Comparison of ENCODE assay signal across 8 mouse cellular contexts in the genomic region with DNA sequence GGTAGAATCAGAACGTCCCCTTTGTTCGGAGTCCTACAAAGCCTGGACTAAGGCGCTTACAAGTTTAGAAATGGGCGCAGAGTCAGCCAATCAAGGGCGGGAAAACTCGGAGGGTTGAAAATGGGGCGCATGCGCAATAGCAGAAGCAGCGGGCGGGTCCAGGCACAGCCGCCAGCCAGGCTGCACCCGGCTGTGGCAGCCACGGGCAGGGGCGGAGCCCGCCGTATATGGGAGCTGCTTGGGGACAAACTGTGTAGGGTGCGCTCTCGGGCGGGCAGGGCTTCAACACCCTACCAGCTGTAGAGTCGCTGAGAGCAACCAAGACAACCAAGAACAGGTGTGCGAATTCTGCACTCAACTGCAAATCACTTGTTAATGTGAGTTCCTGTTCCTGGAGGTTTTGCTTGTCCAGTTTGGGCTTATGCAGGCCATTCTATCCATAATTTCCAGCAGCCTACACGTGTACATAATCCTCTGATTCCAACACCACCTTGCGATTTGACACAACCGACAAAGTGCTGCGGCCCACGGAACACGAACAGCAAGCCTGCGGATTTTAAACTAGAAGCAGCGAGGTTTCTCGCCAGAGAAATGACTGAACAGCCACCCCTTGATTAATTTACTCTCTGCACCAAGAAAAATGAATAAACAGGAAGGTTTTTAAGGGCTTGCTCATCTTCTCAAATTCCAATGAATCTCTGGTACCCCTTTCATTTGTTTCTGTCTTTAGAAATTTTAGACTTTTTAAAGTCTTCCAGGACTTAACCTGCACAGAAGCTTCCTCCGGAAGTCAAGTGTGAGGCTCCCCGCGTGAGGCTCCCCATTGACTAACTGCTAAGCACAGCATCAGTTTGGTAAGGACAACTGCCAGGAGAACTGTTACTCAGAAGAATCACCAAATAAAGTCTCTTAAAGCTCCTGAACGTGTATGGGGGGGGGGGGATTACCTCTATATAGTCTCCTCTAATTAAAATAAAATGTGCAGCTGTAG. TPM values are rescaled to one million over a fixed set of nuclear protein-coding genes. Genes with fewer than 3 reads are reported as not detected.
DNase-seq lines count a peak whose midpoint lies in the region; ATAC-seq and TF ChIP-seq lines count a peak whose summit lies in the region.

No protein-coding gene starts in this region.

- H3K27me3 ChIP-seq in forebrain, embryonic 10.5 days (ENCODE audit: poor library complexity, severe bottlenecking) = peaks cover 5% of the 10 kb centered on the region; the same call in 1 of the 2 replicates
- no peaks in the 10 kb centered on the region for H3K27me3 ChIP-seq in heart, embryonic 15.5 days
- no peaks in the 10 kb centered on the region for H3K27me3 ChIP-seq in liver, embryonic 14.5 days (ENCODE audit: control insufficient read depth, insufficient read depth, low read length)
- no peaks in the 10 kb centered on the region for H3K27me3 ChIP-seq in neural tube, embryonic 11.5 days (ENCODE audit: control insufficient read depth, insufficient read depth, low read length)
- no peaks in the 10 kb centered on the region for H3K27me3 ChIP-seq in stomach, postnatal 0 days (ENCODE audit: control insufficient read depth, insufficient read depth, low read length)

- H3K4me1 ChIP-seq in forebrain, embryonic 10.5 days = peaks cover 33% of the 10 kb centered on the region
- H3K4me1 ChIP-seq in heart, embryonic 15.5 days (replicated peaks) = peaks cover 6% of the 10 kb centered on the region
- H3K4me1 ChIP-seq in liver, embryonic 14.5 days (replicated peaks; ENCODE audit: control insufficient read depth in 2 of 2, insufficient read depth in 2 of 2, low read length in 1 of 2) = peaks cover 10 to 21% of the 10 kb centered on the region in 2 experiments
- no peaks in the 10 kb centered on the region for H3K4me1 ChIP-seq in neural tube, embryonic 11.5 days (ENCODE audit: control insufficient read depth, insufficient read depth, low read length)
- H3K4me1 ChIP-seq in stomach, postnatal 0 days (replicated peaks; ENCODE audit: control insufficient read depth, insufficient read depth) = peaks cover 4% of the 10 kb centered on the region; the same call in 1 of the 2 replicates

- no peak for TF ChIP-seq EP300 in liver, embryonic 14.5 days (IDR thresholded peaks at IDR 0.05; ENCODE audit: low read depth)
- TF ChIP-seq EP300 in stomach, postnatal 0 days (optimal IDR thresholded peaks at IDR 0.05) = no peak

- peak overlapping the region; percentile 82 for H3K27ac ChIP-seq in forebrain, embryonic 10.5 days
- H3K27ac ChIP-seq in heart, embryonic 15.5 days = peak overlapping the region; percentile 77
- H3K27ac ChIP-seq in liver, embryonic 14.5 days = peak overlapping the region; percentile 4; the same call in 1 of the 2 replicates
- H3K27ac ChIP-seq in neural tube, embryonic 11.5 days (ENCODE audit: low read depth, low read length) = 0 out of 2 replicates have a peak overlapping the region, but pooled peaks have one; percentile 35
- peak overlapping the region; percentile 78 for H3K27ac ChIP-seq in stomach, postnatal 0 days (replicated peaks)

- H3K4me3 ChIP-seq in forebrain, embryonic 10.5 days = peak overlapping the region; percentile 51
- peak overlapping the region; percentile 46 for H3K4me3 ChIP-seq in heart, embryonic 15.5 days
- peak overlapping the region; percentile 40 to 47 for H3K4me3 ChIP-seq in liver, embryonic 14.5 days (ENCODE audit: insufficient read depth in 1 of 2, low read depth in 2 of 2, low read length in 2 of 2)
- peak overlapping the region; percentile 30 for H3K4me3 ChIP-seq in neural tube, embryonic 11.5 days (ENCODE audit: low read depth, low read length)
- peak overlapping the region; percentile 42 for H3K4me3 ChIP-seq in stomach, postnatal 0 days (ENCODE audit: low read depth, low read length)

- no peaks in the 10 kb centered on the region for H3K9me3 ChIP-seq in forebrain, embryonic 10.5 days
- no peaks in the 10 kb centered on the region for H3K9me3 ChIP-seq in heart, embryonic 15.5 days (replicated peaks)
- no peaks in the 10 kb centered on the region for H3K9me3 ChIP-seq in liver, embryonic 14.5 days (ENCODE audit: control insufficient read depth, low read length)
- no peaks in the 10 kb centered on the region for H3K9me3 ChIP-seq in neural tube, embryonic 11.5 days (ENCODE audit: control insufficient read depth, low read length)
- H3K9me3 ChIP-seq in stomach, postnatal 0 days (ENCODE audit: control insufficient read depth, low read length) = no peaks in the 10 kb centered on the region

- 0 out of 2 replicates have a peak, but pooled peaks have one; percentile 4 for TF ChIP-seq CTCF in liver, embryonic 14.5 days (IDR thresholded peaks at IDR 0.05; ENCODE audit: low read depth)
- TF ChIP-seq CTCF in stomach, postnatal 0 days (IDR thresholded peaks at IDR 0.05; ENCODE audit: low read depth) = peak; percentile 18; the same call in 1 of the 2 replicates

- peak; percentile 84 for DNase-seq in c-Kit-positive CD71-negative TER-119-negative erythroid progenitor cells, embryonic 14.5 days (ENCODE audit: low read depth)
- DNase-seq in forebrain, embryonic 10.5 days (ENCODE audit: extremely low spot score, low spot score) = peak; percentile 91
- DNase-seq in kidney, postnatal 25 days = peak; percentile 94 to 98
- DNase-seq in liver, embryonic 14.5 days (ENCODE audit: low read depth in 3 of 3, low spot score in 3 of 3) = peak; percentile 87 to 91 (median 90)
- DNase-seq in neural tube, embryonic 11.5 days (ENCODE audit: low spot score) = peak; percentile 90
- DNase-seq in stomach, postnatal 0 days (ENCODE audit: low spot score) = peak; percentile 96

- peak; percentile 82 for ATAC-seq in CD4-positive, CD25-positive, alpha-beta regulatory T cell, adult 4 months
- peak; percentile 91 for ATAC-seq in heart, embryonic 15.5 days (replicated peaks; ENCODE audit: insufficient number of reproducible peaks, insufficient read depth, low FRiP score, low read depth)
- ATAC-seq in liver, embryonic 14.5 days (ENCODE audit: insufficient read depth) = peak; percentile 92
- ATAC-seq in neural tube, embryonic 11.5 days (ENCODE audit: insufficient read depth, low FRiP score, low TSS enrichment) = peak; percentile 91
- ATAC-seq in stomach, postnatal 0 days (ENCODE audit: low FRiP score, low TSS enrichment) = peak; percentile 98

- no peaks in the 10 kb centered on the region for H3K36me3 ChIP-seq in forebrain, embryonic 10.5 days (replicated peaks)
- H3K36me3 ChIP-seq in heart, embryonic 15.5 days = no peaks in the 10 kb centered on the region
- H3K36me3 ChIP-seq in liver, embryonic 14.5 days (replicated peaks; ENCODE audit: control insufficient read depth, insufficient read depth, low read depth) = no peaks in the 10 kb centered on the region
- no peaks in the 10 kb centered on the region for H3K36me3 ChIP-seq in neural tube, embryonic 11.5 days (ENCODE audit: control insufficient read depth, insufficient read depth, low read length)
- no peaks in the 10 kb centered on the region for H3K36me3 ChIP-seq in stomach, postnatal 0 days (ENCODE audit: control insufficient read depth, insufficient read depth, low read length)

- 11% methylated on average over 34 of the region's 34 CpGs for WGBS in forebrain, embryonic 10.5 days
- 6% methylated on average over 34 of the region's 34 CpGs for WGBS in heart, embryonic 15.5 days
- WGBS in liver, embryonic 14.5 days (ENCODE audit: insufficient replicate concordance) = 5% methylated on average over 34 of the region's 34 CpGs
- 11% methylated on average over 34 of the region's 34 CpGs for WGBS in neural tube, embryonic 11.5 days
- 2% methylated on average over 34 of the region's 34 CpGs for WGBS in stomach, postnatal 0 days

- H3K4me2 ChIP-seq in heart, embryonic 15.5 days = peak overlapping the region; percentile 87
- H3K4me2 ChIP-seq in liver, embryonic 14.5 days (ENCODE audit: low read depth) = peak overlapping the region; percentile 69
- peak overlapping the region; percentile 61 for H3K4me2 ChIP-seq in neural tube, embryonic 11.5 days (ENCODE audit: low read depth)
- peak overlapping the region; percentile 69 for H3K4me2 ChIP-seq in stomach, postnatal 0 days (replicated peaks; ENCODE audit: low read depth)

- peak overlapping the region; percentile 50 for H3K9ac ChIP-seq in heart, embryonic 15.5 days
- peak overlapping the region; percentile 50 for H3K9ac ChIP-seq in liver, embryonic 14.5 days (replicated peaks)
- peak overlapping the region; percentile 45 for H3K9ac ChIP-seq in neural tube, embryonic 11.5 days (ENCODE audit: low read length)
- H3K9ac ChIP-seq in stomach, postnatal 0 days (ENCODE audit: low read length) = peak overlapping the region; percentile 60

RNA-seq across cellular contexts. Expression of a gene that starts 1.9 kb away (rescaled TPM):
- 10 to 100 TPM in 1 of 2 experiments, 1 to 10 TPM in 1; 9.3 to 11.5 TPM for polyA plus RNA-seq in CD4-positive, CD25-positive, alpha-beta regulatory T cell, adult 4 months (2017; shearing (Covaris generic))
- 6.8 and 8.5 TPM in 2 replicates for polyA plus RNA-seq in forebrain, embryonic 10.5 days (2016; fragmentation: Nextera tagmentation; extraction: Ambion mirVana)
- polyA plus RNA-seq in heart, embryonic 15.5 days (2015; fragmentation: Nextera tagmentation; extraction: Ambion mirVana) = 10.2 and 10.8 TPM in 2 replicates
- 2.2 and 2.5 TPM in 2 replicates for polyA plus RNA-seq in liver, embryonic 14.5 days (2012; rRNA removed)
- 2.2 and 3.2 TPM in 2 replicates for polyA plus RNA-seq in liver, embryonic 14.5 days (2014; fragmentation: Nextera tagmentation; extraction: Ambion mirVana)
- polyA plus RNA-seq in neural tube, embryonic 11.5 days (2014; fragmentation: Nextera tagmentation; extraction: Ambion mirVana) = 5.4 and 7.4 TPM in 2 replicates
- polyA plus RNA-seq in stomach, postnatal 0 days (2015; fragmentation: Nextera tagmentation; extraction: Ambion mirVana) = 8.0 and 9.0 TPM in 2 replicates

Comparison
In these comparisons a context has a peak if more than half of its experiments do, and no peak if none do; other contexts are left out.
1. Peak in every context shown above with its lines: DNase-seq, ATAC-seq, H3K4me3 ChIP-seq and H3K27ac ChIP-seq.
2. H3K27ac ChIP-seq: peak in every context shown above with its lines; median percentile 82 in forebrain, embryonic 10.5 days; 78 in stomach, postnatal 0 days; 77 in heart, embryonic 15.5 days; 35 in neural tube, embryonic 11.5 days; 4 in liver, embryonic 14.5 days.